Mouse (Mus musculus): ENCODE results near the gene Cyp2c29. TPM values are rescaled to one million over a fixed set of nuclear protein-coding genes. Genes with fewer than 3 reads are reported as not detected.
"Not testable (repeated sequence)": the region's sequence is repeated elsewhere in the genome, so short reads cannot be mapped to it uniquely, and the experiment has no call there.

The Cyp2c29 gene
- polyA plus RNA-seq (2015; fragmentation: Nextera tagmentation; extraction: Ambion mirVana) = not detected in 2 replicates

DNA sequence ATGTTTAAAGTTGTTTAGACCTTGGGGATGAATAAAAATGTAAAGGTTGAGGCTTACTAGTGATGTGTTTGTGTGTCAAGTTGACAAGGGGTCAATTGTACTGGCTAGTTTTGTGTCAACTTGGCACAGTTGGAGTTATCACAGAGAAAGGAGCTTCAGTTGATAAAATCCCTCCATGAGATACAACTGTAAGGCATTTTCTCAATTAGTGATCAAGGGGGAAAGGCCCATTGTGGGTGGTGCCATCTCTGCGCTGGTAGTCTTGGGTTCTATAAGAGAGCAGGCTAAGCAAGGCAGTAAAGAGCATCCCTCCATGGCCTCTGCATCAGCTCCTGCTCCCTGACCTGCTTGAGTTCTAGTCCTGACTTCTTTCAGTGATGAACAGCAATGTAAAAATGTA, at the start of gene Cyp2c29:
Gene Cyp2c29, plus strand, starts transcription at position 301 of the 400 bp plus-strand sequence.
- ATAC-seq (ENCODE audit: low FRiP score, low read depth); H3K4me1 ChIP-seq; H3K27me3 ChIP-seq; H3K9me3 ChIP-seq; H3K36me3 ChIP-seq; H3K4me3 ChIP-seq; H3K27ac ChIP-seq; H3K9ac ChIP-seq; H3K4me2 ChIP-seq (replicated peaks): not testable (repeated sequence)
- no CpG with 5 or more reads among the region's 1 CpGs for WGBS

DNA sequence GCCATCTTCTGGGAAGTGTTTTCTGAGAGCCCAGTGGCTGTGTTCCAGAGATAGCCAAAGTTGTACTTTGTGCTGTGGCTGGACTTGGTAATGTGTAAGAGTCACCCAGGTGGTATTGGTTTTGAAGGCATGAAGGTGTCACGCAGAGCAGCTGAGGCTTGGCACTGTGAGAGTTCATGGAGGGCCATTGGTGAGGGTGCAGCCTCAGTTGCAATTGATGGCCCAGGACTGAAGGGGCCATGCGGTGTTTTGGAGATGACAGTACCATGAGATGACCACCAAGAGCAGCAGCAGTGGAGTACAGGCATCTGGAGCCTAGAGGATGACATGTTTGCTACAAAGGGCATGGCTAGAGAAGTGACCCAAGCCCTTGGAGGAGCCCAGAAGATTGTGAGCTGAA, 2.2 kb upstream of the Cyp2c29 start:
- not testable (repeated sequence) for H3K27me3 ChIP-seq; H3K4me3 ChIP-seq; H3K36me3 ChIP-seq; H3K9ac ChIP-seq; H3K4me1 ChIP-seq; H3K27ac ChIP-seq; ATAC-seq (ENCODE audit: low FRiP score, low read depth); H3K9me3 ChIP-seq; H3K4me2 ChIP-seq (replicated peaks)
- WGBS = 77% methylated on average over 2 of the region's 2 CpGs

DNA sequence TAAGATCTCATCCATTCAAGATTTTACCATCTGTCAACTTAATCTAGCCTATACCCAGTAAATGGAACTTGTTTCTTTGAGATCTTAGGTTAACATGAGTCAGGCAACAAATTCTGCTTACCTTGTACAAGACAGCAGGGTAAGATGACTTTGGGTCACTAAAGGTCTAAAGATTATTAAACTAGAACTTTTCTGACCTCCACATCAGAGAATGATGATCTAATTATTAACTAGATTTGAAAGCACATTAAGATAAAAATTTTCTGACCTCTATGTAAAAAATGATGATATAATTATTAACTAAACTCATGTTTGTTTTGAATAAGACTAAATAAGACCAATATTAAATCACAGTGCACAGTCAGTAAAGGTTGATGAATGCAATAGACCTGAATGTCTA, 13.6 kb downstream of the Cyp2c29 start:
- H3K9me3 ChIP-seq = 0 out of 2 replicates have a peak, but pooled peaks cover 2% of the 10 kb centered on the region
- H3K36me3 ChIP-seq = no peaks in the 10 kb centered on the region
- H3K4me1 ChIP-seq = no peaks in the 10 kb centered on the region
- no peak overlapping the region for H3K4me3 ChIP-seq
- H3K27me3 ChIP-seq = no peaks in the 10 kb centered on the region
- H3K4me2 ChIP-seq (replicated peaks) = no peak overlapping the region
- no peak overlapping the region for H3K9ac ChIP-seq
- no peak for ATAC-seq (ENCODE audit: low FRiP score, low read depth)
- H3K27ac ChIP-seq = no peak overlapping the region

DNA sequence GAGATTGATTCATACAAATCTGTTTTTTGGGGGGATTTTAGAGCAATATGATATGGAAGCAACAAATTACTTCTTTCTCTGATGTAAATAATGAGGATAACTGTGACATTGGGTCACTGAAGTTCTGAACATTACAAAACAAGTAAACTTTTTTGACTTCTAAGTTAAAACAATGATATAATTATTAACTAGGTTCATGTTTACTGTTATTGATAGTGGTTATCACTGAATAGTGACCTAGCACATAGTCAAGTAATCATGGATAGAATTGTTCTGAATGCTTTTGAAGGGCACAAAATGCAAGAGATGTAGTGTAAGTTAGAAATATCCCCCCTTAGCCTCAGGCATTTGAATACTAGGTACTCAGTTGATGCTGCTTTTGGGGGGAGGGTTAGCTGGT, 16.4 kb downstream of the Cyp2c29 start:
- Histone ChIP-seq H3K36me3 (no peaks in the 10 kb centered on the region), H3K9ac (no peak overlapping the region), H3K4me1 (no peaks in the 10 kb centered on the region), H3K4me2 (replicated peaks) (no peak overlapping the region), H3K9me3 (peaks cover 11% of the 10 kb centered on the region; the same call in 1 of the 2 replicates), H3K27me3 (no peaks in the 10 kb centered on the region), H3K4me3 (no peak overlapping the region), H3K27ac (no peak overlapping the region)
- ATAC-seq (ENCODE audit: low FRiP score, low read depth) = no peak

DNA sequence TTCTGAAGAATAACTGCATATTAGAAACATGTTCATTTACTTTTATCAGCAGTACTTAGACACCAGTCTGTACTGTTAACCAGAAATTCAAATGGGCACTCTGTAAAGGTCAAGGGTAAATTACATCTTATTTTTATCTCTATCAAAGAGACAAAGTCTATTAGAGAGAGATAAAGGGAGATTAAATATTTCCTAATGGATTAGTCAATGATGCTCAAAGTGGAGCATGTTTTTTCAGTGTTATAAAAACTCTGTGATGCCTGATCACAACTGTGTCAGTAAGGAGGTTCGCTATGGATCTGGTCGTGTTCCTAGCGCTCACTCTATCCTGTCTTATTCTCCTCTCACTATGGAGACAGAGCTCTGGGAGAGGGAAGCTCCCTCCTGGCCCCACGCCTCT, 17.6 kb downstream of the Cyp2c29 start:
- ATAC-seq (ENCODE audit: low FRiP score, low read depth) = no peak
- Histone ChIP-seq H3K9me3 (peaks cover 11% of the 10 kb centered on the region; the same call in 1 of the 2 replicates), H3K27me3 (no peaks in the 10 kb centered on the region), H3K9ac (no peak overlapping the region), H3K36me3 (no peaks in the 10 kb centered on the region), H3K4me2 (replicated peaks) (no peak overlapping the region), H3K27ac (no peak overlapping the region), H3K4me1 (no peaks in the 10 kb centered on the region), H3K4me3 (no peak overlapping the region)
- WGBS = 79% methylated on average over 4 of the region's 4 CpGs

DNA sequence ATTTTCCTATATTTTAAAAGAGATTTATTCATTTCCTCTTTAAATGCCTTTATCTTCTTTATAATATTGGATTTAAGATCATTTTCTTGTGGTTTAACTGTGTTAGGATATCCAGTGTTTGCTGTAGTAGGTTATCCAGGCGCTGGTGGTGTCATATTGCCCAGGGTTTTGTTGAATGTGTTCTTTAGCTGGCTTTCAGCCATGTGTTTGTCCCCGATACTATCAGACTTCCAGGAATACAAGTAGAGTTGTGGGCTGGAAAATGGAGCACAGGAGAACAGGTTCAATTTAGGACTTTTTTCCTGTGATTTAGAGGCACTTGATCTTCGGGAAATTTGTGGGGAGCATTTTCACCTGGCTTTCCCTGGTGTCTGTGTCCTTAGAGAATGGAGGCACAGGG, 19.8 kb downstream of the Cyp2c29 start:
- 69% methylated on average over 3 of the region's 3 CpGs for WGBS
- Histone ChIP-seq H3K4me1 (no peaks in the 10 kb centered on the region), H3K36me3 (no peaks in the 10 kb centered on the region), H3K9me3 (peaks cover 14% of the 10 kb centered on the region; the same call in 1 of the 2 replicates), H3K9ac (no peak overlapping the region), H3K27ac (no peak overlapping the region), H3K27me3 (no peaks in the 10 kb centered on the region), H3K4me3 (no peak overlapping the region), H3K4me2 (replicated peaks) (no peak overlapping the region)
- no peak for ATAC-seq (ENCODE audit: low FRiP score, low read depth)

Other genes with a start within 250 kb of the Cyp2c29 start
- not detected in 2 replicates for gene Cyp2c65, start 208.4 kb upstream of the Cyp2c29 start, polyA plus RNA-seq (2015; fragmentation: Nextera tagmentation; extraction: Ambion mirVana)
- not detected in 2 replicates for gene Cyp2c66, start 155.5 kb upstream of the Cyp2c29 start, polyA plus RNA-seq (2015; fragmentation: Nextera tagmentation; extraction: Ambion mirVana)
- gene Cyp2c38, start 193.7 kb downstream of the Cyp2c29 start, polyA plus RNA-seq (2015; fragmentation: Nextera tagmentation; extraction: Ambion mirVana) = not detected in 2 replicates
- gene Cyp2c39, start 241.5 kb downstream of the Cyp2c29 start, polyA plus RNA-seq (2015; fragmentation: Nextera tagmentation; extraction: Ambion mirVana) = not detected in 2 replicates

All from limb, embryonic 13.5 days (tissue).